Comparison of ENCODE assay signal across 11 mouse cellular contexts in genomic region chr9:120533446-120533950, GRCm38 (mm10). TPM values are rescaled to one million over a fixed set of nuclear protein-coding genes. Genes with fewer than 3 reads are reported as not detected.
DNase-seq lines count a peak whose midpoint lies in the region.
"Had no signal": no experiment of that assay in that cellular context is flagged by ENCODE, and none has a peak within 500 bp of the region (broad histone marks: within the 10 kb centered on the region; RNA-seq: fewer than 3 reads in every experiment).

No protein-coding gene starts in this region.

- DNase-seq in adrenal gland, adult (ENCODE audit: inconsistent age in 2 of 2, low spot score in 1 of 2) = peak; percentile 38 to 90
- peak; percentile 82 for DNase-seq in adrenal gland, adult 2 months
- peak; percentile 69 for DNase-seq in adrenal gland, adult 8-10 months
- DNase-seq in adrenal gland, postnatal 10 days = peak; percentile 38
- DNase-seq in adrenal gland, postnatal 14 days = peak; percentile 50
- DNase-seq in adrenal gland, postnatal 25 days = peak; percentile 16
- peak; percentile 37 to 71 for DNase-seq in adrenal gland, postnatal 36 days

RNA-seq across cellular contexts. Expression of gene Entpd3, which starts 6.1 kb away (rescaled TPM):
- 1 to 10 TPM in 1 of 2 experiments, under 1 TPM in 1; 0.66 to 2.9 TPM for total RNA-seq in adrenal gland, adult 2 months (2021)
- 7.8 and 13.3 TPM in 2 replicates for polyA plus RNA-seq in adrenal gland, adult 2 months (2012; rRNA removed)
- total RNA-seq in adrenal gland, adult 8-10 months (2022) = 1 to 10 TPM in 2 of 4 experiments, under 1 TPM in 2; 0.15 to 4.7 (median 1.6) TPM
- total RNA-seq in adrenal gland, postnatal 10 days (2021) = 1 to 10 TPM in 1 of 2 experiments, under 1 TPM in 1; 0.87 to 1.1 TPM
- total RNA-seq in adrenal gland, postnatal 14 days (2021) = 0.30 and 0.86 TPM in 2 replicates
- 1.8 and 2.3 TPM in 2 replicates for total RNA-seq in adrenal gland, postnatal 25 days (2021)
- 1 to 10 TPM in 1 of 2 experiments, under 1 TPM in 1; 0.40 to 2.9 TPM for total RNA-seq in adrenal gland, postnatal 36 days (2021)
- total RNA-seq: MEL had no signal
- polyA plus RNA-seq: CD4-positive, CD25-positive, alpha-beta regulatory T cell, adult 4 months; G1E; Patski had no signal

RNA-seq across cellular contexts. Expression of gene Rpl14, which starts 37.7 kb away (rescaled TPM):
- 100 to 1,000 TPM; 480 to 551 TPM for total RNA-seq in adrenal gland, adult 2 months (2021)
- 94.5 and 146 TPM in 2 replicates for polyA plus RNA-seq in adrenal gland, adult 2 months (2012; rRNA removed)
- total RNA-seq in adrenal gland, adult 8-10 months (2022) = 100 to 1,000 TPM; 496 to 577 (median 521) TPM
- total RNA-seq in adrenal gland, postnatal 10 days (2021) = 100 to 1,000 TPM; 514 to 533 TPM
- total RNA-seq in adrenal gland, postnatal 14 days (2021) = 552 and 628 TPM in 2 replicates
- total RNA-seq in adrenal gland, postnatal 25 days (2021) = 492 and 528 TPM in 2 replicates
- 100 to 1,000 TPM; 522 to 541 TPM for total RNA-seq in adrenal gland, postnatal 36 days (2021)

RNA-seq across cellular contexts. Expression of gene Eif1b, which starts 41.5 kb away (rescaled TPM):
- 10 to 100 TPM; 55.4 to 59.7 TPM for total RNA-seq in adrenal gland, adult 2 months (2021)
- polyA plus RNA-seq in adrenal gland, adult 2 months (2012; rRNA removed) = 105 and 114 TPM in 2 replicates
- 10 to 100 TPM; 53.1 to 71.1 (median 66.6) TPM for total RNA-seq in adrenal gland, adult 8-10 months (2022)
- 10 to 100 TPM; 46.2 to 51.3 TPM for total RNA-seq in adrenal gland, postnatal 10 days (2021)
- total RNA-seq in adrenal gland, postnatal 14 days (2021) = 45.6 and 50.3 TPM in 2 replicates
- 45.6 and 51.8 TPM in 2 replicates for total RNA-seq in adrenal gland, postnatal 25 days (2021)
- total RNA-seq in adrenal gland, postnatal 36 days (2021) = 10 to 100 TPM; 64.2 to 67.7 TPM

Comparison
In these comparisons a context has a peak if more than half of its experiments do, and no peak if none do; other contexts are left out.
1. Peak in every context shown above with its lines: DNase-seq.
2. DNase-seq: peak in every context shown above with its lines; median percentile 82 in adrenal gland, adult 2 months; 69 in adrenal gland, adult 8-10 months; 64 in adrenal gland, adult; 54 in adrenal gland, postnatal 36 days; 50 in adrenal gland, postnatal 14 days; 38 in adrenal gland, postnatal 10 days; 16 in adrenal gland, postnatal 25 days.